In genomic region chr16:95196622-95197021, GRCm38 (mm10) we compare ENCODE assay signal across 9 mouse cellular contexts.
DNase-seq lines count a peak whose midpoint lies in the region.
"Had no signal": no experiment of that assay in that cellular context is flagged by ENCODE, and none has a peak within 500 bp of the region (broad histone marks: within the 10 kb centered on the region; RNA-seq: fewer than 3 reads in every experiment).

No protein-coding gene starts in this region.

- H3K27me3 ChIP-seq in heart, embryonic 10.5 days (ENCODE audit: insufficient read depth, poor library complexity, severe bottlenecking), result no peaks in the 10 kb centered on the region

- WGBS in heart, embryonic 10.5 days, result 0% methylated on average over 1 of the region's 1 CpGs

- no peak overlapping the region for H3K27ac ChIP-seq in heart, embryonic 10.5 days

- intact Hi-C loops in left cerebral cortex, postnatal 25 days (cut with DNase I), result loop anchor here (1.0 to 10.0 kb wide), 4 partner anchors 145 to 768 kb away; no protein-coding TSS in a partner anchor

- H3K36me3 ChIP-seq in heart, embryonic 10.5 days, result no peaks in the 10 kb centered on the region

- H3K9me3 ChIP-seq in heart, embryonic 10.5 days, result no peaks in the 10 kb centered on the region

- no peak overlapping the region for H3K4me3 ChIP-seq in heart, embryonic 10.5 days
- H3K4me3 ChIP-seq: megakaryocyte, embryonic 14.5 days had no signal

- DNase-seq in heart, adult 18-20 months, result peak; percentile 58 to 83
- no peak for DNase-seq in heart, embryonic 10.5 days (ENCODE audit: low spot score)
- DNase-seq in adrenal gland, adult 18-20 months (ENCODE audit: low spot score in 2 of 2), result peak; percentile 81 to 82
- peak; percentile 80 for DNase-seq in embryo, embryonic 10 days (ENCODE audit: low spot score)
- peak; percentile 90 for DNase-seq in heart, postnatal 4 days
- DNase-seq in left cerebral cortex, postnatal 25 days (ENCODE audit: low spot score in 2 of 2), result peak; percentile 39 to 50
- peak; percentile 50 for DNase-seq in ovary, postnatal 10 days (ENCODE audit: low spot score)
- DNase-seq in thymus, adult 18-20 months, result peak; percentile 28 to 32

- H3K4me1 ChIP-seq in heart, embryonic 10.5 days, result peaks cover 8% of the 10 kb centered on the region
